Mouse (Mus musculus) kidney, adult 8-10 months (tissue): ENCODE results near the gene Slc25a35.
"Not testable (repeated sequence)": the region's sequence is repeated elsewhere in the genome, so short reads cannot be mapped to it uniquely, and the experiment has no call there.

ENCODE experiments used
- DNase-seq, 2 experiments: peaks; one replicate each; pipeline ENCODE4 v3.0.0; 2022

Slc25a35 gene

DNA sequence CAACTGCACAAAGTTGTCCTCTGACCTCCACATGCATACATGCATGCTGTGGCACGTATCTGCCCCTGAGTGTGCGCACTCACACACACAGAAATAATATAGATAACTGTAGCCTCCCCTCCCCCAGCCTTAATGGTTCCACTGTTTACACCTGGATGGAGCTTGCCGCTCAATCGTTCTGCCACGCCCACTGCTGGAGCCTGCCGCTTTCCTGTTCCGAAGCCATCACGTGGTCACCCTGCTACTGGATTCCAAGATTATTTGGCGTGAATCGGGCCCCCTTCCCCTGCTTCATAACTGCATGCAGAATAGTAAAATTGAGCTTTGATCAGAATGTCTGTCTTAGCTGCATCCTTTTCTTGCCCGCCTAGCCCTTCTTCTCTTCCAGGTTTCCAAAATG lies 5.8 kb upstream of the Slc25a35 start:
- DNase-seq, result not testable (repeated sequence)

DNA sequence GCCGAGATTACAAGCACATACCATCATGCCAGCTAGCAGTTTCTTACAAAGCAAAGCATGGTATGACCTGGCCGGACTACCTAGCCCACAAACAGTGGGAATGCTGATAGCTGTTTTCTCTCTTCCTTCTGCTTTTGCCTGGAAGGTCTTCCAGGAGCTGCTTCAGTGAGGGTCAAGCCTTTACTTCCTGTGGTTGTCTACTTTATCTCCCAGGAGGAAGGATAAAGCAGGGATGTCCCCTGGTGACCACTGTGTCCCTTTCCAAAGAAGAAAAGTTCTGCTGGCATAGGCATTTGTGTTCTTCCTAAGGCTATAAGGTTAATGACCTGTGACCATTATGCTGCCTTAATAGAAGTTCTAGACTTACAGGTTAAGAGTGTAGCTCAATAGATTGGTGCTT lies 4.5 kb upstream of the Slc25a35 start:
- no peak for DNase-seq

DNA sequence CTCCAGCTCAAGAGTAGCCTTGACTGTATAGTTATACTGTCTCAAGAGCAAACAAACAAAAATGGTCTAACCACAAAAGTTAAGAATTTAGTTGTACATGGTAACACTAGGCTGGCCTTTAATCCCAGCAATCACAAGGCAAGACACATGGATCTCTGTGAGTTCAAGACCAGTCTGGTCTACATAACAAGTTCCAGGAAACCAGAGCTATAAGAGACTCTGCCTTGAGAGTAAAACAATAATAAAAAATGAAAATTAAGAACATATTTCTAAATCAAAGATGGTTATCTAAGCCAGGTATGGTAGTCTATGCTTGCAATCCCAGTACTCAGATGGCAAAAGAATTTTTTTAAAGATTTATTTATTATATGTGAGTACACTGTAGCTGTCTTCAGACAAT lies 2.9 kb upstream of the Slc25a35 start:
- no peak for DNase-seq

GRCm38 (mm10) chr11:68965845-68966244 lies 2.1 kb upstream of the Slc25a35 start:
- DNase-seq, result peak in 1 of 2 experiments; percentile 74

- no peak for DNase-seq
These were observed 1.4 kb upstream of the Slc25a35 start for GRCm38 (mm10) chr11:68966554-68966953.

DNA sequence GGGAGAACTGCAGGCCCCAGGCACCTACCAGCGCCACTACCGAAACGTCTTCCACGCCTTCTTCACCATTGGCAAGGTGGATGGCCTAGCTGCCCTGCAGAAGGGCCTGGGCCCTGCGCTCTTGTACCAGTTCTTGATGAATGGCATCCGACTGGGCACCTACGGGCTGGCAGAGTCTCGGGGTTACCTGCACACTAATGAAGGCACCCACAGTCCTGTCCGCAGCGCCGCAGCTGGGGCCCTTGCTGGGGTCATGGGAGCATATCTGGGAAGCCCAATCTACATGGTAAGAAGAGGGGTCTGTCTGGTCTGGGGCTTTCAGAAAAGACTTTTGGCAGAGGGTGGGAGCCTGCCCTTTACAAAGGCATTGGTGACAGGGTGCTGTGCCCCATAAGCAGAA lies 821 bp downstream of the Slc25a35 start:
- no peak for DNase-seq

DNA sequence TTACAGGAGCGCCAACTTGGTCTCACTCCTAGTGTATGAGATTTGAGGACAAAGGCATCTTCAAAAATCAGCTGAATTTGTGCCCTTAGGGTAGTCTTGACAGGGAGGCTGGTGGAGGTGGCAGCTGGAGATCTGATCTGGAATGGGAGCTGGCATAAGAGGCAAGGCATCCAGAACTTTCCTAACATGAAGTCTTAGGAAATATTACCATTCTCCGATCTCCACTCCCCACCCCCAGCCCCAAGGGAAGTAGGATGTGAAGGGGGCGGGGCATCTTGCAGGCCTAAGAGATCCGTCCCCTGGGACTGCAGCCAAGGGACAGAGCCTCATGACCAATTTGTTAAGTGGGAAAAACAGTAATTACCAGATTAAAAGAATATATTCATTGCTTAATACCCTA lies 2.3 kb downstream of the Slc25a35 start:
- peak; percentile 51 to 62 for DNase-seq

- peak; percentile 85 to 90 for DNase-seq
These were observed 5.5 kb downstream of the Slc25a35 start for GRCm38 (mm10) chr11:68973250-68974058.

DNA sequence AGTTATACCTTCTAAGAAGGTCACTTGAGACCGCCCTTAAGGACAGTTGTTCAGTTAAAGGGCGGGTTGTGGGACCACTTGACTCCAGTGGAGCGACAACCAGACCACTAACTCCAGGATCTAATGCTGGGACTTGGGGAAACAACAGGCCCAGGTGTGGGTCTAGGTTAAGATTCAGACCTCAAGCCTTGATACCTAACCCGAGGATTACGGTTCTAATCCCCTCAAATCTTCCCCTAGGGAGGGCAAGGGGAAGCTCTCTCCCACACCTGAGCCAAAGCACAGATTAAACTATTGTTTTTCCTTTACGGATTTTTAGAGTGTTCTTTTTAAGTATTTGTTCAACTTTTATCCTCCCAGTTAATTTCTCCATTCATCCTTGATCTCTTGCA lies 6.1 kb downstream of the Slc25a35 start:
- DNase-seq, result no peak

DNA sequence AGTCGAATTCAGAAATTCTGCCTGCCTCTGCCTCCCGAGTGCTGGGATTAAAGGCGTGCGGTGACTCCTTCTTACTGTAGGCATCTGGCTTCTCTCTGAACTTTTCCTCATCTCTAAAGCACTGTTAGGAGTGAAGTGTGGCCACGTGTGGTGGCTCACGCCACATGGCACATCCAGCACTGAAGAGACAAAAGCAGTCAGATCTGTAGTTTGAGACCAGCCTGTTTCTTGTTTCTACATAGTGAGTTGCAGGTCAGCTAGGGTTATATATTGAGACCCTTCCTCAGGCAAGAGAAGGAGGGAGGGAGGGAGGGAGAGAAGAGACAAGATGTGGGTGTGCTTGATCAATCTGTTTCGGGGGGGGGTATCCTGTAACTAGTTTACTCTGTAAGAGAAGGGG lies 7.2 kb downstream of the Slc25a35 start, which contains the start of gene Rangrf:
Gene Rangrf, minus strand, starts transcription at position 101 of the 400 bp plus-strand sequence.
- DNase-seq, result no peak

DNA sequence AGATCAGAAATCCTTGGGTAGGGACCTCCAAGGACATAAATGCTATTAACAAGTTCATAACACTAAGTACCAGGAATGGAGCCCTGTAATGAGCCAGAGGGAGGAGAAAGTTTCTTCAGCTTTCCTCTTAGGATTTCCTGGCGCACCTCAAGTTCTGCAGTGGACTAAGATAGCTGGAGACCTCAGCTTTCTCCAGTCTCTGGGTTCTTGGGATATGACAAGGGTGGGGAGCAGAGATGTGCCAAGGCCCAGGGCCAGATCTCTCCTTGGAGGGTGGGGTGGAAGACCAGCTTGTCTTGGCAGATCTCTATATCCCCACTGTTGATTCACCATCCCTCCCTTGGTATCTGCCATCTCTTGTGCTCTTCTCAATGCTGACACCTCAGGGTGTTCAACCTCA lies 7.7 kb downstream of the Slc25a35 start:
- DNase-seq, result no peak

GRCm38 (mm10) chr11:68979320-68979733 lies 11.4 kb downstream of the Slc25a35 start:
- no peak for DNase-seq

DNA sequence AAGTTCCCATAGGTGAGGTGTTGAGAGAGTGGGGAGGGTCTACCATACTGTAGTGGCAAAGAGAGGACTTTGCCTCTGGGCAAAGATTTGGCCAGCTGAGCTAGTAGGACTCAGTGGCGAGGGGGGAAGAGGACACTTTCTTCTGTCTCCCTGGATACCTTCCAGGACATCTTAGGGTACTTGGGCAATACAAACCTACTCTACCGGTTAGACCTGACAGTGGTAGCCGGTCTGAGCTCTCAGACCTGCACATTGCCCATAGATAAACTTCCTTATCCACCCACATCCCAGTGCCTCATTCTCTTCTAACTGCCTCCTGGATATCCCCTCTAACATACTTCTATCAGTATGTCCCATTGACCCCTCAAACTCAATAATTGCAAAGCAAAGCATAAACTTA lies 13.0 kb downstream of the Slc25a35 start:
- no peak for DNase-seq

DNA sequence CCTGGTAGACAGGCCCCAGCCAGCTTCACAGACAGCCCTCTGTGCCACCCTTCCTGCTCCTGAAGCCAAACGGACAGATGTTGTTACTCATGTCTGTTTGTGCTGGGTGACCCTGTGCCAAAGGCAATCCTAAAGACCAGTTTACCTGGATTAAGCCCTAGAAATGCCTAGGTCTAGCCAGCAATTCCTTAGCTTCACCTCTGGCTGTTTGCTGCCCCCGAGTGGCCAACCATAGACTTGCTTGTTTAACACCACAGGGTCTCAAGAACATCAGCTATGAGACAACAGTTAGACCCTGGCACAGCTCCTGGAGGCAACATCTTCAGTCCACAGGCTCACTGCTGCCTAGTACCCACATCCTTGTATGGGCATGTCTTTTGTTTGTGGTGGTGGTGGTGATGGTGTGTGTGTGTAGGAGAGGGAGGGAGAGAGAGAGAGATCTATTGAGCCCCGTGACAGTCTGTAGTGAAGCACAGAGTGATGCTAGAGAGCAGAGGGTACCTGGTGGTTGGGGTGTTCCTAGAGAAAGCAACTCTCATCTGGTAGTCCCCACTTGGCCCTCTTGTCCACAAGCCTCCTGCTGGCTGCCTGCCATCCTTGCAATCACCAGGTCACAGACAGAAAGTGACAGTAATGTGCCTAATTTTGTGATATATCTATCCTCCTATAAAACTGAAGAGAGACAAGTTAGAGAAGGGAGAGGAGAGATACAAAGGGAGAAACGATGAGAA lies 14.9 kb downstream of the Slc25a35 start:
- DNase-seq, result peak; percentile 69 to 88

DNA sequence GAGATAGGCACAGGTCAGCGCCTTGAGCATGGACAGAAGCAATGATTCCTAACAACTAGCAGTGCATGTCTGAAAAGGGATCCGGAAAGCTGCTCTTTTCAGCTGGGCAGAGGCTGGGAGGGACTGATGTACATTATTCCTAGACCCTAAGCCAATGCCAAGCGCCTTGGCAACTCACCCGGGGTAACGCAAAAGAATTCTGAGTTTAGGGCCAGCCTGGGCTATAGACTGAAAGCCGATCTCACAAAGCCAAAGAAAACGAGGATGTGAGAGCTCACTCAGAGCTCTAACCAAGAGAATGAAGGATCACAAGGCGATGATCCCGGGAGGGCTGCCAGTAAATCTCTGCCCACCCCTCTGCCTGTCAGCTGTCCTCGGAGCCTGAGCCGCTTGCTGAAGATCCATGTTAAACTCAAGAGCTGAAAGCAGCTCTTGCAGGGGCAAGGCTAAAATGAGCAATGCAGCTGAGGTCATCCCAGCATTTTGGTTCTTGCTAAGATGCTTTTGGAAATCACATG lies 19.5 kb downstream of the Slc25a35 start:
- DNase-seq, result no peak

GRCm38 (mm10) chr11:68988341-68988740 lies 20.4 kb downstream of the Slc25a35 start:
- DNase-seq, result no peak

GRCm38 (mm10) chr11:68993122-68993521 lies 25.2 kb downstream of the Slc25a35 start:
- DNase-seq, result no peak

GRCm38 (mm10) chr11:68994377-68994776 lies 26.4 kb downstream of the Slc25a35 start:
- DNase-seq, result no peak

DNA sequence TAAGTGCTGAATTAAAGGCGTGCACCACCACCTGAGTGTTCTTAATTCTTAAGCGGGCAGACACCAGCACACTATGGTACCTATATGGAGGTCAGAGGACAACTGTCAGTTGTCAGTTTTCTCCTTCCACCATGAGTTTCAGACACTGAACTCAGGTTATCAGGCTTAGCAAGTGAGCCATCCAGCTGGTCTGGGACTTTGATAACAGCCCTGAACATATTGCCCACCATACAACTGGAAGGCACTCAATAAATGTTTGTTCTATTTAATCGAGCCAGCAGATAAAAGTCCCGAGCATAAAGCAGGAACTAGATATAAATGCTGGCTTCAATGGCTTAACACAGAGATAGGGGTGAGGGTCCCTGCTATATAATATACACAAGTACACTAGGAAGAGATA lies 29.1 kb downstream of the Slc25a35 start:
- no peak for DNase-seq

GRCm38 (mm10) chr11:69002782-69003181 lies 34.9 kb downstream of the Slc25a35 start:
- DNase-seq, result not testable (repeated sequence)

DNA sequence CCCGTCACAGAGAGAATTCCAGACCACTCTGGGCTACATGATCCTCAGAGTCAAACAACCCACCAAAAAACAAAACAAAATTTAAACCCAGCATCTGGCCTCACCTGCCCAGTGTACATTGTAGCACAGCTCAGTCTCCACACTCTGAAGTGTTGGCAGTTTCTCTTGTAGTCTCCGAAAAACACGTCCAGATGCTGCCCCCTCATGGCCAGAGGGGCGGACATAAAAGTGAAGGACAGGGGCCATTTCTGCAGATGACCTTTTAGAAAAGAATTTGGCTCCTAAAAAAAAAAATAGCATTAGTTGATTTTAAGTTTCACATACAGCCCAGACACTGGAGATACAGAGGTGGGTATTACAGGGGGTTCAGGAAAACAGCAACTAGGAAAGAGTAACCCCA lies 35.7 kb downstream of the Slc25a35 start:
- DNase-seq, result peak in 1 of 2 experiments; percentile 29

- no peak for DNase-seq
These were observed 37.3 kb downstream of the Slc25a35 start for GRCm38 (mm10) chr11:69005193-69005592.

DNA sequence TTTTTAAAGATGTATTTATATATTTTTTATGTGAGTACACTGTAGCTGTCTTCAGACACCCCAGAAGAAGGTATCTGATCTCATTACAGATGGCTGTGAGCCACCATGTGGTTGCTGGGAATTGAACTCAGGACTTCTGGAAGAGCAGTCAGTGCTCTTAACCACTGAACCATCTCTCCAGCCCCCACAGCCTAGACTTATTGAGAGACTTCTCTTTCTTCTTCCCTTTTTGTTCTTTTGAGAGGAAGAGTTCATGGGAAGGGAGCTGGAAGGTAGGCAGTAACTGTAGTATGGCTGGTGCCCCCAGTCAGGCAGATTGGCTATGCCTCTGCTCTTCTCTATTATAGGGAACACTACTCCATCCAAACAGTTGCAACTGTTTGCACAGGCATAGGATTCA lies 38.6 kb downstream of the Slc25a35 start:
- not testable (repeated sequence) for DNase-seq
